Mouse (Mus musculus): ENCODE data around the gene Cyp21a1.
"Not testable (repeated sequence)": the region's sequence is repeated elsewhere in the genome, so short reads cannot be mapped to it uniquely, and the experiment has no call there.

Cyp21a1 gene

DNA sequence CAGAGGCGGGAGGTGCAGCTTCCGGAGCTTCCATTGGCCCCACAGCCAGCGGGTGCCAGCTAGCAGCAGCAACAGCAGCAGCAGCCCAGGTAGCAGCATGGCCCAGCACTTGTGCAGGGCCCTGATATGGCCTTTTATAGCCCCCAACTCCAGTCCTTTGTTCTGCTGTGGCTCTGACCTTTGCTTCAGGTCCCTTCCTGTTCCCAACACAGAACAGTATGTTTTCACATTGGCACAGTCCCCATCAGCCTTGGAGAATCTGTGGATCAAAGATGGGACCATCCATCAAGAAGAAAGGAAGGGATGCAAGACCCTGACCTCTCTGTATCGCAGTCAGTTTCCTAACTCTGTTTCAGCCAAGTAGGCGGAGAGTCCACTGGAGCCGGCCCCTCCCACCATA is at the start of gene Cyp21a1:
Cyp21a1 (minus strand) TSS at position 261 of the 400 bp plus-strand sequence.
- not testable (repeated sequence) for DNase-seq (ENCODE audit: low read depth)

DNA sequence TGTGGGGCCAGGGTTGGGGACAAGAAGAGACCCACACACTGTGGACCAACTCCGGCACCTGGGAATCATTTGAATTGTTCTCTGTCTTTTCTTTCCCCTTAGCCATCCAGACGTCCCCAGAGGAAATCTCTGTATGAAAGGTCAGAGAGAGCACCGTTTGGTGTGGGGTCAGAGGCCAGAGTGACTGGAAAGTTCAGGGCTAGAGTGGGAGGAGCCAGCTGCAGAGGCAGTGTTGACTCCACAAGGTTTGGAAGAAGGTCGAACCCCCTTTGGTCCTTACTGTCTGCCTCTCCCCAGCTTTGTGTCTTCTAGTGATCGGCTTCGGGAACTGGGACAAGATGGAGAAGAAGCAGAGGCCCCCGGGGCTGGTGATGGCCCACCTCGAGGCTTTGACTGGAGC is 49.1 kb upstream of the Cyp21a1 start:
- DNase-seq (ENCODE audit: low read depth), result no peak

DNA sequence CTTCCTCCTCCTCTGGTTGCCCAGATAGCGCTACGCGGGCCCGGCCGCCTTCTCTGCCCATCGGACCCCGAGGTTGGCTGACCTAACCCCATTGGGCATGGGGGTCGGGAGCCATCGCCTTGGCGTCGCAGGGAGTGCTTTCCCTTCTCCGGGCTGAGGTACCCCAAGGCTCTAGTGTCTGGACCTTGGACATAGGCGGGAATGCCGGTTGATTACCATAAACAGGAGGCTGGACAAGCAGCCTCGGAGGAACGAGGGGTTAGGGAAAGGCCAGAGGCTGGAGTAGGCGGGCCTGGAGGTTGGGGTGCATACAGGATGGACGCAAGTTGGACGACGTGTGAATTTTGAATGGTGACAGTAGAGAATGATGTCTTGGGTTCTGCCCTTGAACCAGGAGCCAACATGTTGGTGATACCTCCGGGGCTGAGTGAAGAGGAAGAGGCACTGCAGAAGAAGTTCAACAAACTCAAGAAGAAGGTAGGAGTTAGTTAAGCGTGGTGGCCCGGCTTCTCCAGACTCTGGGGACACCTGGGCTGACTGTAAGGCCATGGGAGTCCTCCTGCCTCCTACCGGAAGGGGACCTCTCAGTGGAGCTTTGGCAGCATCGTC is 46.3 kb upstream of the Cyp21a1 start:
- DNase-seq (ENCODE audit: low read depth), result peak; percentile 34

DNA sequence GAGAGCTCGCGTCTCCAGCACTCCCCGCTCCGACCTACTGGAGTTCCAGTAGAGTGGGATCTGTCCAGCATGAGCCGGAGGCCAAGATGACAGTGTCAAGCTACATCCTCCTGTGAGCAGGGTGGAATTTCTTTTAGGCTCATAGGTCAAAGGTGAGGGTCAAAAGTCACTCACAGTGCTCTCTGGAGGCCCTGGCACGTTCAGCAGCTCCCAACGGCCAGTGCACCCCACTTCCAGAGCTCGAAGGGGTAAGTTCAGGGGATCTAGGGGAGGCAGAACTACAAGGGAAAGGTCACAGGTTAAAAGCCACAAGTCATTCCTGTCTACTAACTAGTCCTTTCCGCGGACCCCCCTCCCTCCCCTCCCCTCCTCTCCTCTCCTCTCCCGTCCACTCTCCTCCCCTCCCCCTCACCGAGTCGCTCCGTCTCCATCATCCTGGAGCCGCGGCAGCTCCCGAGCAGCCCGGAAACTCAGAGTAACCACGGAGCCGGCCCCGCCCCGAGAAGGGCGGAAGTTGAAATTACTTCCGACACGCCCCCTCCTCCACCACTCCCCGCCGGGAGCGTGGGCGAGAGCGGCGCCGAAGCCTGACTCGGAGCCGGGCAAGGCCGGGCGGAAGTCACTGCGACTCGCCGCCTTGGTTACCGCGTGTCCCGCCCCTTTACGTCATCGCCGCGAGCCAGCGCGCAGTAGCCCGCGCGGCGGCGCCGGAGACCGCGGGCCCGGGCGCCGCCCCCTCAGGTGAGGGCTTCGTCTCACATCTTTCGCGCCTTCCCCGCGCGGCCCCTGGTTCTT is 45.6 kb upstream of the Cyp21a1 start, which contains the start of the genes Skiv2l and Nelfe:
Skiv2l (minus strand) TSS at position 489 of the 795 bp plus-strand sequence.
Nelfe (plus strand) TSS at position 670 of the 795 bp plus-strand sequence.
- peak; percentile 97 for DNase-seq (ENCODE audit: low read depth)

GRCm38 (mm10) chr17:34847615-34848014 is 43.3 kb upstream of the Cyp21a1 start:
- no peak for DNase-seq (ENCODE audit: low read depth)

GRCm38 (mm10) chr17:34847192-34847591 is 42.8 kb upstream of the Cyp21a1 start:
- no peak for DNase-seq (ENCODE audit: low read depth)

DNA sequence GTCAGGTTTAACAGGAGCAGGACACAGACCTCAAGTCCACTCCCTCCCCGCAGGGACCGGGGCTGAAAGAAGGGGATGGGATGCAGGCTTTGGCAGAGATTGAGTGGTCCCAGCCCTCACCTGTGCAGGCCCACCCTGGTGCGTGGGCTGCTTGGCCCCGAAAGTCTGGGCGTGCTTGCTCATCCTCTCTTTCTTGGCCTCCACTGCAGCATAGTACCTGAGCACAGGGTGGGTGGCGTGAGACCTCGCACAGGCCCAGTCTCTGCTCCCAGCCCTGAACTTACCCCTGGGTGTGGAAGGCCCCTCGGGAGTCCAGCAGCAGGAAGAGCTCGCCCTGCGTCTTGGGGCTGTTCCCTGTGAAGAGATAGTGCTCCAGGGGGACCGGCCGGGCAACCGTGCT is 40.5 kb upstream of the Cyp21a1 start:
- no peak for DNase-seq (ENCODE audit: low read depth)

DNA sequence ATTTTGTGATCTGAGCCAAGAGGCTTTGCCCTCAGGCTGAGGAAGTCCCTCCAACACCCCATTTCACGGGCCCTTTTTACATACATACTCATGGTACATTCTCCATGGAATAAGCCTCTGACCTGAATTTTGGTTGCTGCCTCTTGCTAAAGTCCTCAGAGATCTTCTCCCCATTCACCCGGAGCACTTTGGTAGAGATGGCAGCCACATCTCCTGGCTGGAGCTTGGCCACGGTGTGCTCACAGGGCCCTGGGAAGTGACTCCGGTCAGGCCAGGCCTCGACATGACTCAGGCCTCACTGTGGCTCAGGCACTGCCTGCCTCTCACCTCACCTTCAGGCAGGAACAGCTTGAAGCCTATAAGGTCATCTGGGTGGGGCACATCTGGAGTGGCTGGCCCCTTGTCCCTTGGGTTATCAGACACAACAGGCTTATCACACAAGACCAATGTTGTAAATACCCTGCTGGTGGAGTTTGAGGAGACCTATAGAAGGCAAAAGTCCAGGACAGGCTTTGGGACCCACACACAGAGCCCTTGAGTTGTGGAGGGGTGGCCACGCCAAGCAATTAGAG is 36.5 kb upstream of the Cyp21a1 start:
- no peak for DNase-seq (ENCODE audit: low read depth)

DNA sequence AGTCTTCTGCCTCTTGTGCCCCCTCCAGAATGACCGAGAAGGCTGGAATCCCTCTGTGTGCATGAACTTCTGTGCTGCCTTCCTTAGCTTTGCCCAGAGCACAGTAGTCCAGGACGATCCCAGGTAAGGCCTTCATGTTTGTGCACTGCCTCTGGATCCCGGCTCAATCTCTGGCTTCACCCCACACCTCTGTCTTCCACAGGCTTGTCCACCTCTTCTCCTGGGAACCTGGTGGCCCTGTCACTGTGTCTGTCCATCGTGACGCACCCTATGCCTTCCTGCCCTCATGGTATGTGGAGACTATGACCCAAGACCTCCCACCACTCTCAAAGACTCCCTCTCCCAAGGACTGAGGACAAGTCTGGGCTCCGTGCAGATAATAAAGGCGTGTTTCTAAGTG is 34.4 kb upstream of the Cyp21a1 start:
- DNase-seq (ENCODE audit: low read depth), result no peak

DNA sequence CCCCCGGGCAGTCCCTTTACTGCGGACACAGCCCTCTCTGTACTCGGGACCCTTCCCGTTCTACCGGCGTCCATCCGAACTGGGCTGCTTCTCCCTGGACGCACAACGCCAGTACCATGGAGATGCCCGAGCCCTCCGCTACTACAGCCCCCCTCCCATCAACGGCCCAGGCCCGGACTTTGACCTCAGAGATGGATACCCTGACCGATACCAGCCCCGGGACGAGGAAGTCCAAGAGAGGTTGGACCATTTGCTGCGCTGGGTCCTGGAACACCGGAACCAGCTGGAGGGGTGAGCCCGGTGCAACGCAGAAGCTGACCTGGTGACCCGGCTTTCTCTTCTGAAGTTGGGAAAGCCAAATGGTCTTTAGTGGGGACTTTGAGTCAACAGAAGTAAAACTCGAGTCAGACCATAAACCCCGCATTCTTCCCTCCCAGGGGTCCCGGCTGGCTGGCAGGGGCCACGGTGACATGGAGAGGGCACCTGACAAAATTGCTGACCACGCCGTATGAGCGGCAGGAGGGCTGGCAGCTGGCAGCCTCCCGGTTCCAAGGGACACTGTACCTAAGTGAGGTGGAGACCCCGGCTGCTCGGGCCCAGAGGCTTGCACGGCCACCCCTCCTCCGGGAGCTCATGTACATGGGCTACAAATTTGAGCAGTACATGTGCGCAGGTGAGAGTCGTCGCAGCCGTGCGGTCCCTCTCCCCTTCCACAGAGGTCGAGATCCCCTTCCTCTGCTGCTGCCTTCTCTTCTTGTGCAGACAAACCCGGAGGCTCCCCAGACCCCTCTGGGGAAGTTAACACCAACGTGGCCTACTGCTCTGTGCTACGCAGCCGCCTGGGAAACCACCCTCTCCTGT is 33.3 kb upstream of the Cyp21a1 start:
- no peak for DNase-seq (ENCODE audit: low read depth)

DNA sequence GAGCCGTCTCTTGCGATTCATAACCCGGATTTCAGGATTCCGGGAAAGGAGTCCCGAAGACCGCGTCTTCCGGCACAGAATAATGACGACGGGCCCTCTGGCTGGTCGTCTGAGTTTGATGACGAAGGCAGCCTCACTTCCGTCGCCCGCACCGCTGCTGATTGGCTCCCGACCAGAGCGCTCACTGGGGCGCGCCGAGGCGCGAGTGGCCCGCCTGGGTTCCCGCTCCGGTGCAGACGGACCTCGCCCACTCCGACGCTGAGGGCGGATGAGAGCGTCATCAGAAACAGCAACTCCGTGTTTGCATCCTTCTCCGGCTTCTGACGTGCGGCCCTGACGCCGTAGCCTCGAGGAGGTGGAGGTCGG is 32.5 kb upstream of the Cyp21a1 start, which contains the start of the genes Stk19 and Dxo:
Stk19 (minus strand) TSS at position 90 of the 366 bp plus-strand sequence.
Dxo (plus strand) TSS at position 164 of the 366 bp plus-strand sequence.
- DNase-seq (ENCODE audit: low read depth), result peak; percentile 97

- DNase-seq (ENCODE audit: low read depth), result no peak
These were observed 31.9 kb upstream of the Cyp21a1 start for GRCm38 (mm10) chr17:34836155-34836855.

GRCm38 (mm10) chr17:34830776-34831175 is 26.4 kb upstream of the Cyp21a1 start:
- not testable (repeated sequence) for DNase-seq (ENCODE audit: low read depth)

DNA sequence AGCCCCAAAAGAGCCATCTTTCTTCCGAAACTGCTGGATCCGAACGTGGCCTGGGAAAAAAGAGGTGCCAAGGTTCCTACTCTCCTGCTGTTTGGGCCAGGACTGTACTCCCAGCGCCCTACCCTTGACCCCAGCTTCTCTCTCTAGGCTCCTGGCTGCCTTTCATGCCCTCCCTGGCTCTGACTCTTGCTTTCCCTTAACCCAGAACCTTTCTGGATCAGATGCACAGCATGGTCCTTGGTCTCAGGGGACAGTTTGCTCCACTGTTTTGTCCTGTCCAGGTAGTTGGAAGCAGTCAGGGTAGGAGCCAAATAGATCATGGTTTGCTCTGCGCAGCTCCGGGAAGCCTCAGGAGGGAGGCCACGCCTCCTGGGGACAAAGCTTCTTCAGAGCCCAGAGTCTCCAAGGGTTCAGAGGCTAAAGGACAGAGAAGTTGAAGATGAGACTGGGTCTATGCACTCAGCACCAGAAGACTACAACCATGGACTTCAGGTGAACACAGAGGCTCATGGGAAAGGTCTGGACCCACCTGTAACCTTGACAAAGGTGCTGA is 10.5 kb upstream of the Cyp21a1 start:
- no peak for DNase-seq (ENCODE audit: low read depth)

DNA sequence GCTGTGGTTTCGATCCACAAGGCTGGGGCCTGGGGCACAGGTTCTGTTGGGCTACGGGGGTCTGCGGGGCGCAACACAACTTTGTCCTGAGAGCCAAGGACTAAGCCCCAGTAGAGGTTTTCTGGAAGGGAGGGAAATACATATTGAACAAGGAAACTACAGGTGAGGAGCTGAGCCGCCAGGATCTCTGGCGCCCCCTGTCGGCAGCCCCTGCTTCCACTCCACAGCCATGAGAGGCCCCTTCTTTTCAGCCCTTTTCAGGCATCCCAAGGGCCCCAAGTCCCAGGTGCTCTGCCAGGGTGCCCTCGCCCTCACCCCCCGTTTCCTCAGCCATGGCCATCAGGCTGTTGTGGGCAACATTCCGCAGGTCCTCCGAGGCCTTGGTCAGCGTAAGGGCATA is 9.4 kb upstream of the Cyp21a1 start:
- DNase-seq (ENCODE audit: low read depth), result peak; percentile 28

- no peak for DNase-seq (ENCODE audit: low read depth)
These were observed 6.9 kb upstream of the Cyp21a1 start for GRCm38 (mm10) chr17:34811275-34811674.

GRCm38 (mm10) chr17:34810811-34811210 is 6.5 kb upstream of the Cyp21a1 start:
- DNase-seq (ENCODE audit: low read depth), result not testable (repeated sequence)

- not testable (repeated sequence) for DNase-seq (ENCODE audit: low read depth)
These were observed 6.0 kb upstream of the Cyp21a1 start for GRCm38 (mm10) chr17:34810411-34810810.

DNA sequence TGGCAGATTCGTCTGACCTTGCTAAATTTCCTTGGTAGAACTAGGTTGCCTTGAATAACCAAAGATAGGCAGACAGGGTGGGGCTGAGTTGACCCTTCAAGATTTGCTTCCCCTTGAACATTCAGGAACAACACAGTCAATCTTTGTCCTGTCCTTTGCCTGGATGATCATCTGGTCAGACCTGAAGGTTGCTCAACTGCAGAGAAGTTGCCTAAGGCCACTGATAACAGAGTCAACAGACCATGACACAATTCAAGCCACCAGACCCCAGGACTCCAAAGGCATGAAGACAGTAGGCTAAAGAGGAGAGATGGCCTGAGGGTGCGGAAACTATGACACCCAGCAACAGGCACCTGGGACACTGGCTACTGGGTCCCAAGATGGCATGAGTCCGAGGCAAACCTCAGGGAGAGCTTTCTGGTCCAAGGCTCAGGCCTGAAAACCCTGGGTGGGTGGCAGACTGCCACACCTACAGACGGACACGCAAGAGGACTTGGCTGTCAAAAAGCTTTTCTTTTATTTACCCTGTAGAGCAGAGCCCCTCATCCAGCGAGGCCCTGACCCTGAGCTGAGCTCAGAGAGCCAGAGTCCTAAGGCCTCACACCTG is 4.3 kb upstream of the Cyp21a1 start:
- DNase-seq (ENCODE audit: low read depth), result peak; percentile 35

DNA sequence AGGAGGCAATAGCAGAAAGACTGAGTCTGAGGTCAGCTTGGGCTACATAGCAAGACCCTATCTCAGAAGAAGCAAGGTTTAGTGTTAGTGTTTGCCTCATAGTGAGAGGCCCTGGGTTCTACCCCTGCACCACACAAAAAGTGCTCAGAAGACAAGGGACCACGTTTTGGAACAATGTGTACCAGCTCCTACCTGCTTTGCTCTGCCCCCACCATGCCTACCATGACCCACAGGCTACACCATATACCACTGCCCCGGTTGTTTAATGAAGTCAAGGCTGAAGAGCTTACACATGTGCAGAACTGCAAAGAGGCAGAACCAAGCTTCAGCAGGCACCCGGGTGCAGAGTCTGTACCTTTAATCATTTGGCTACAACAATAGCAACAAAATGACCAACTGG is 2.8 kb upstream of the Cyp21a1 start:
- no peak for DNase-seq (ENCODE audit: low read depth)
